Mouse (Mus musculus) midbrain, embryonic 12.5 days (tissue): ENCODE measurements around the gene Stat3. TPM values are rescaled to one million over a fixed set of nuclear protein-coding genes. Genes with fewer than 3 reads are reported as not detected.

Source experiments
- ATAC-seq: fragments of 200-750 bp; cut with Nextera tagmentation; 2 replicates; pipeline ENCODE4 v1.8.0; 2017; ENCODE audit warnings: low read depth, moderate TSS enrichment, moderate library complexity; ENCODE audit not compliant: low FRiP score
- H3K27ac ChIP-seq: fragments of 300-500 bp; sonication (generic); replicated peaks from 2 replicates; pipeline ENCODE4 v1.5.1; 2016; ENCODE audit warnings: mild to moderate bottlenecking
- H3K27me3 ChIP-seq: fragments of 300-500 bp; sonication (generic); 2 replicates; pipeline ENCODE4 v1.6.1; 2016; ENCODE audit warnings: mild to moderate bottlenecking
- H3K36me3 ChIP-seq: fragments of 300-500 bp; sonication (generic); 2 replicates; pipeline ENCODE4 v1.6.1; 2016
- H3K4me1 ChIP-seq: fragments of 300-500 bp; sonication (generic); 2 replicates; pipeline ENCODE4 v1.6.1; 2016
- H3K4me2 ChIP-seq: fragments of 300-500 bp; sonication (generic); replicated peaks from 2 replicates; pipeline ENCODE4 v1.6.1; 2016; ENCODE audit warnings: mild to moderate bottlenecking, moderate library complexity
- H3K4me3 ChIP-seq: fragments of 300-500 bp; sonication (generic); 2 replicates; pipeline ENCODE4 v1.5.1; 2016; ENCODE audit warnings: mild to moderate bottlenecking
- H3K9ac ChIP-seq: fragments of 300-500 bp; sonication (generic); replicated peaks from 2 replicates; pipeline ENCODE4 v1.6.1; 2016; ENCODE audit warnings: mild to moderate bottlenecking, moderate library complexity
- H3K9me3 ChIP-seq: fragments of 300-500 bp; sonication (generic); 2 replicates; pipeline ENCODE4 v1.6.1; 2016; ENCODE audit warnings: mild to moderate bottlenecking
- WGBS: fragments of 180-500 bp; shearing (Covaris S2); methylation state at CpG from one replicate; pipeline ENCODE4 v1.1.7; 2016; 5-methylcytosine and 5-hydroxymethylcytosine counted together
- polyA plus RNA-seq: library from polyadenylated mRNA; unstranded; fragments of >200 nt; fragmentation: Nextera tagmentation; extraction: Ambion mirVana; gene quantifications from 2 replicates; pipeline ENCODE4 v1.2.1, GENCODE M21; 2016

Stat3 gene
- polyA plus RNA-seq, 1 experiment from 2014 or later, result 35.0 TPM

- Histone ChIP-seq H3K4me3 (peak overlapping the region; percentile 91), H3K4me2 (peak overlapping the region; percentile 70), H3K4me1 (peaks cover 21% of the 10 kb centered on the region), H3K27me3 (0 out of 2 replicates have a peak, but pooled peaks cover 4% of the 10 kb centered on the region), H3K9ac (peak overlapping the region; percentile 86), H3K9me3 (no peaks in the 10 kb centered on the region), H3K27ac (peak overlapping the region; percentile 58; the same call in 1 of the 2 replicates), H3K36me3 (no peaks in the 10 kb centered on the region)
- 0 out of 2 replicates have a peak, but pooled peaks have one; percentile 1 for ATAC-seq
- WGBS, result under 1% methylated on average over 48 of the region's 48 CpGs
These were observed 429 bp downstream of the Stat3 start for GRCm38 (mm10) chr11:100938711-100939511.

GRCm38 (mm10) chr11:100938112-100938511 lies 1.2 kb downstream of the Stat3 start:
- 0 out of 2 replicates have a peak, but pooled peaks cover 4% of the 10 kb centered on the region for H3K27me3 ChIP-seq
- H3K9me3 ChIP-seq, result no peaks in the 10 kb centered on the region
- H3K9ac ChIP-seq, result no peak overlapping the region
- peak overlapping the region; percentile 70 for H3K4me2 ChIP-seq
- no peak overlapping the region for H3K27ac ChIP-seq
- H3K4me1 ChIP-seq, result peaks cover 21% of the 10 kb centered on the region
- no peaks in the 10 kb centered on the region for H3K36me3 ChIP-seq
- 42% methylated on average over 5 of the region's 5 CpGs for WGBS
- no peak for ATAC-seq
- H3K4me3 ChIP-seq, result peak overlapping the region; percentile 91; the same call in 1 of the 2 replicates

- H3K27me3 ChIP-seq, result 0 out of 2 replicates have a peak, but pooled peaks cover 1% of the 10 kb centered on the region
- WGBS, result 69% methylated on average over 4 of the region's 4 CpGs
- H3K36me3 ChIP-seq, result no peaks in the 10 kb centered on the region
- no peak for ATAC-seq
- H3K9me3 ChIP-seq, result no peaks in the 10 kb centered on the region
- H3K27ac ChIP-seq, result no peak overlapping the region
- no peak overlapping the region for H3K9ac ChIP-seq
- no peak overlapping the region for H3K4me3 ChIP-seq
- H3K4me1 ChIP-seq, result peaks cover 21% of the 10 kb centered on the region
- no peak overlapping the region for H3K4me2 ChIP-seq
These were observed 2.0 kb downstream of the Stat3 start for GRCm38 (mm10) chr11:100937295-100937694.

- no peak for ATAC-seq
- 90% methylated on average over 8 of the region's 8 CpGs for WGBS
- no peaks in the 10 kb centered on the region for H3K27me3 ChIP-seq
These were observed 3.7 kb downstream of the Stat3 start for GRCm38 (mm10) chr11:100935373-100936355.

GRCm38 (mm10) chr11:100931254-100931921 lies 8.0 kb downstream of the Stat3 start:
- no peak overlapping the region for H3K4me3 ChIP-seq
- no peak overlapping the region for H3K4me2 ChIP-seq
- H3K27me3 ChIP-seq, result no peaks in the 10 kb centered on the region
- H3K36me3 ChIP-seq, result no peaks in the 10 kb centered on the region
- no peak for ATAC-seq
- no peak overlapping the region for H3K27ac ChIP-seq
- no peak overlapping the region for H3K9ac ChIP-seq
- WGBS, result 73% methylated on average over 12 of the region's 12 CpGs
- 0 out of 2 replicates have a peak, but pooled peaks cover 5% of the 10 kb centered on the region for H3K4me1 ChIP-seq
- no peaks in the 10 kb centered on the region for H3K9me3 ChIP-seq

More at GRCm38 (mm10) chr11:100935373-100936355, 3.7 kb downstream of the Stat3 start:
- Histone ChIP-seq H3K36me3 (no peaks in the 10 kb centered on the region), H3K4me1 (peaks cover 26% of the 10 kb centered on the region), H3K9me3 (no peaks in the 10 kb centered on the region), H3K9ac (no peak overlapping the region), H3K4me3 (no peak overlapping the region), H3K4me2 (no peak overlapping the region), H3K27ac (no peak overlapping the region)

- H3K36me3 ChIP-seq, result no peaks in the 10 kb centered on the region
- 75% methylated on average over 7 of the region's 7 CpGs for WGBS
- H3K4me1 ChIP-seq, result 0 out of 2 replicates have a peak, but pooled peaks cover 5% of the 10 kb centered on the region
- no peak for ATAC-seq
- no peaks in the 10 kb centered on the region for H3K9me3 ChIP-seq
- H3K27ac ChIP-seq, result no peak overlapping the region
- no peak overlapping the region for H3K9ac ChIP-seq
- H3K4me2 ChIP-seq, result no peak overlapping the region
- H3K27me3 ChIP-seq, result no peaks in the 10 kb centered on the region
- H3K4me3 ChIP-seq, result no peak overlapping the region
These were observed 8.7 kb downstream of the Stat3 start for GRCm38 (mm10) chr11:100930611-100931010.

GRCm38 (mm10) chr11:100927386-100927785 lies 12.0 kb downstream of the Stat3 start:
- Histone ChIP-seq H3K9ac (no peak overlapping the region), H3K27ac (no peak overlapping the region), H3K27me3 (no peaks in the 10 kb centered on the region), H3K4me3 (no peak overlapping the region), H3K4me2 (no peak overlapping the region), H3K4me1 (0 out of 2 replicates have a peak, but pooled peaks cover 5% of the 10 kb centered on the region), H3K36me3 (no peaks in the 10 kb centered on the region), H3K9me3 (no peaks in the 10 kb centered on the region)
- 90% methylated on average over 3 of the region's 3 CpGs for WGBS
- no peak for ATAC-seq

- H3K4me3 ChIP-seq, result no peak overlapping the region
- no peak overlapping the region for H3K4me2 ChIP-seq
- ATAC-seq, result no peak
- H3K4me1 ChIP-seq, result no peaks in the 10 kb centered on the region
- no peaks in the 10 kb centered on the region for H3K27me3 ChIP-seq
- no peaks in the 10 kb centered on the region for H3K36me3 ChIP-seq
- no peak overlapping the region for H3K9ac ChIP-seq
- H3K9me3 ChIP-seq, result no peaks in the 10 kb centered on the region
- no peak overlapping the region for H3K27ac ChIP-seq
- 82% methylated on average over 1 of the region's 1 CpGs for WGBS
These were observed 14.9 kb downstream of the Stat3 start for GRCm38 (mm10) chr11:100924386-100924919.

- no peak for ATAC-seq
- Histone ChIP-seq H3K9me3 (no peaks in the 10 kb centered on the region), H3K27me3 (no peaks in the 10 kb centered on the region), H3K9ac (no peak overlapping the region), H3K36me3 (no peaks in the 10 kb centered on the region), H3K4me1 (no peaks in the 10 kb centered on the region), H3K27ac (no peak overlapping the region), H3K4me3 (no peak overlapping the region), H3K4me2 (no peak overlapping the region)
- 90% methylated on average over 4 of the region's 4 CpGs for WGBS
These were observed 18.3 kb downstream of the Stat3 start for GRCm38 (mm10) chr11:100920887-100921624.

- Histone ChIP-seq H3K36me3 (no peaks in the 10 kb centered on the region), H3K4me2 (no peak overlapping the region), H3K27me3 (no peaks in the 10 kb centered on the region), H3K4me3 (no peak overlapping the region), H3K9ac (no peak overlapping the region), H3K27ac (no peak overlapping the region), H3K4me1 (no peaks in the 10 kb centered on the region), H3K9me3 (no peaks in the 10 kb centered on the region)
- 90% methylated on average over 5 of the region's 5 CpGs for WGBS
- no peak for ATAC-seq
These were observed 21.3 kb downstream of the Stat3 start for GRCm38 (mm10) chr11:100918007-100918406.
